Mouse (Mus musculus) embryonic fibroblast, embryonic 13.5 days (primary cell): ENCODE measurements around the gene Crb3.

Experiments used
- CTCF ChIP-seq: IDR thresholded peaks from 2 replicates; pipeline ENCODE4 v1.5.1; 2011; ENCODE audit warnings: mild to moderate bottlenecking, control low read depth, low read length, moderate library complexity, borderline replicate concordance; ENCODE audit not compliant: insufficient read depth
- POLR2A ChIP-seq: IDR thresholded peaks from 2 replicates; pipeline ENCODE4 v1.6.1; 2011; ENCODE audit warnings: low read depth, mild to moderate bottlenecking, control low read depth, low read length, moderate library complexity

DNA sequence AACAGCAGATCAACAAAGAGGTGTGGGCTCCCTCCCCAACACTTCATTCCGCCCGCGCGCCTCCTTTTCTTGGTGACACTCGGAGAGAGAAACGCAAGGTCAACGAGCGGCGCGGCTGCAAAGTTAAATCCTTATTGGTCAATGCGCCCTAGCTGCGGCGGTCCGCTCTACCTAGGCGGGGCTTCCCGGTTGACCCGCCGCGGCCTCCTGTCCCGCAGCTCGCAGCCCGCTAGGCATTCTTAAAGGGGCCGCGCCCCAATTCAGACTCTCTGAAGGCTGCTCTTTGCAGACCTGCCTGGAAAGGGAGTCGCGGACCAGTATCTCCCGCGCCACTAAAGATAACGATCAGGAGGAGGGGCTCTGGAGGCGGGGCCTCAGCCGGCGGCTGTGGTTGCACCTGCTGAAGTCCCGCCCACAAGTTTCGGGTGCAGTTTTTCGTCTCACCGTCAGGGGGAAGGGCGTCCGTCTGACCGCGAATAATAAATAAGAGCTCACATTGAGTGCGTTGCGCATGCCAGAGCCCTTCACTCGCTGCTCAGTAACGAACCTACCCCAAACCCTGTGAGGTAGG is 1.4 kb downstream of the Crb3 start:
- no peak for TF ChIP-seq CTCF
- no peak for TF ChIP-seq POLR2A
